Mouse (Mus musculus) ES-E14 (cell line): ENCODE data around the gene Sec23b.

Experiments used
- CHD2 ChIP-seq: IDR thresholded peaks from 2 replicates; pipeline ENCODE4 v1.6.1; 2014; ENCODE audit warnings: mild to moderate bottlenecking, low read depth, low read length, inconsistent platforms
- ZC3H11A ChIP-seq: IDR thresholded peaks from 2 replicates; pipeline ENCODE4 v1.6.1; 2012; ENCODE audit warnings: low read depth, mild to moderate bottlenecking, inconsistent platforms, low read length, borderline replicate concordance

DNA sequence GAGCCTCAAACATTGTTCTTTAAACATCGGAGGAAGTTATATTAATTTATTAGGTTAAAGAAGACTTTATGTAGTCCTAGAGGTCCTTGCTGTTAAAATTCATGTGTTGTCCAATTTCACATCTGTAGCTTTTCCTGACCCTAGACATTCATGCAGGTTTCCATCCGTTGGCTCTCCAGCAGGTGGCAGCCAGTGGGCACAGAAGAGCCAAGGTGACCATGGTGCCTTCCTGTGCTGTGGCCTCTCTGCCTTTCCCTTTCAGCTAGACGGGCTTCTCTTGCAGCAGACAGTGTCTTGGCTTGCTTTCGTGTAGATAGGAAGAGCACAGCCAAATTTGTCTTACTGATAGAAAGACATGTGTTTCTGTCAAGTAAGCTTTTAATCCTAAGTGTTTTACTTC lies 82.7 kb downstream of the Sec23b start:
- TF ChIP-seq ZC3H11A: no peak
- no peak for TF ChIP-seq CHD2
